Mouse (Mus musculus): ENCODE measurements around the gene Cntnap2. TPM values are rescaled to one million over a fixed set of nuclear protein-coding genes. Genes with fewer than 3 reads are reported as not detected.

Gene Cntnap2
- polyA plus RNA-seq, 1 experiment from 2014 or later = 99.3 TPM

- Histone ChIP-seq H3K4me1 (ENCODE audit: control insufficient read depth, insufficient read depth, low read length) (no peaks in the 10 kb centered on the region), H3K9me3 (ENCODE audit: control insufficient read depth, low read length) (no peaks in the 10 kb centered on the region), H3K4me2 (ENCODE audit: low read depth, low read length) (no peak overlapping the region), H3K9ac (replicated peaks; ENCODE audit: low read depth, low read length) (no peak overlapping the region), H3K27me3 (ENCODE audit: control insufficient read depth, insufficient read depth, low read length) (no peaks in the 10 kb centered on the region), H3K27ac (ENCODE audit: low read depth, low read length) (no peak overlapping the region), H3K36me3 (ENCODE audit: control insufficient read depth, insufficient read depth, low read length) (no peaks in the 10 kb centered on the region), H3K4me3 (ENCODE audit: low read depth, low read length) (no peak overlapping the region)
- peak; percentile 72; the same call in 1 of the 2 replicates for ATAC-seq (ENCODE audit: low read depth)
These were observed 2232.8 kb downstream of the Cntnap2 start for GRCm38 (mm10) chr6:47291973-47292372.

GRCm38 (mm10) chr6:47292437-47292836 is 2233.3 kb downstream of the Cntnap2 start:
- H3K27me3 ChIP-seq (ENCODE audit: control insufficient read depth, insufficient read depth, low read length) = no peaks in the 10 kb centered on the region
- no peaks in the 10 kb centered on the region for H3K36me3 ChIP-seq (ENCODE audit: control insufficient read depth, insufficient read depth, low read length)
- no peak for ATAC-seq (ENCODE audit: low read depth)
- no peak overlapping the region for H3K4me3 ChIP-seq (ENCODE audit: low read depth, low read length)
- no peaks in the 10 kb centered on the region for H3K9me3 ChIP-seq (ENCODE audit: control insufficient read depth, low read length)
- no peak overlapping the region for H3K4me2 ChIP-seq (ENCODE audit: low read depth, low read length)
- H3K27ac ChIP-seq (ENCODE audit: low read depth, low read length) = no peak overlapping the region
- 69% methylated on average over 3 of the region's 3 CpGs for WGBS
- H3K4me1 ChIP-seq (ENCODE audit: control insufficient read depth, insufficient read depth, low read length) = no peaks in the 10 kb centered on the region
- H3K9ac ChIP-seq (replicated peaks; ENCODE audit: low read depth, low read length) = no peak overlapping the region

- Histone ChIP-seq H3K36me3 (ENCODE audit: control insufficient read depth, insufficient read depth, low read length) (no peaks in the 10 kb centered on the region), H3K4me2 (ENCODE audit: low read depth, low read length) (no peak overlapping the region), H3K9me3 (ENCODE audit: control insufficient read depth, low read length) (no peaks in the 10 kb centered on the region), H3K4me3 (ENCODE audit: low read depth, low read length) (no peak overlapping the region), H3K27me3 (ENCODE audit: control insufficient read depth, insufficient read depth, low read length) (no peaks in the 10 kb centered on the region), H3K4me1 (ENCODE audit: control insufficient read depth, insufficient read depth, low read length) (no peaks in the 10 kb centered on the region), H3K27ac (ENCODE audit: low read depth, low read length) (no peak overlapping the region), H3K9ac (replicated peaks; ENCODE audit: low read depth, low read length) (no peak overlapping the region)
- 54% methylated on average over 1 of the region's 1 CpGs for WGBS
- no peak for ATAC-seq (ENCODE audit: low read depth)
These were observed 2235.3 kb downstream of the Cntnap2 start for GRCm38 (mm10) chr6:47294433-47294832.

- Histone ChIP-seq H3K4me2 (ENCODE audit: low read depth, low read length) (no peak overlapping the region), H3K27ac (ENCODE audit: low read depth, low read length) (no peak overlapping the region), H3K9me3 (ENCODE audit: control insufficient read depth, low read length) (no peaks in the 10 kb centered on the region), H3K4me1 (ENCODE audit: control insufficient read depth, insufficient read depth, low read length) (0 out of 2 replicates have a peak, but pooled peaks cover 8% of the 10 kb centered on the region), H3K9ac (replicated peaks; ENCODE audit: low read depth, low read length) (no peak overlapping the region), H3K4me3 (ENCODE audit: low read depth, low read length) (no peak overlapping the region), H3K36me3 (ENCODE audit: control insufficient read depth, insufficient read depth, low read length) (no peaks in the 10 kb centered on the region), H3K27me3 (ENCODE audit: control insufficient read depth, insufficient read depth, low read length) (no peaks in the 10 kb centered on the region)
- no peak for ATAC-seq (ENCODE audit: low read depth)
- WGBS = 74% methylated on average over 11 of the region's 11 CpGs
These were observed 2245.8 kb downstream of the Cntnap2 start for GRCm38 (mm10) chr6:47304848-47305490.

- 58% methylated on average over 8 of the region's 8 CpGs for WGBS
- H3K9me3 ChIP-seq (ENCODE audit: control insufficient read depth, low read length) = no peaks in the 10 kb centered on the region
- H3K4me2 ChIP-seq (ENCODE audit: low read depth, low read length) = no peak overlapping the region
- H3K27ac ChIP-seq (ENCODE audit: low read depth, low read length) = no peak overlapping the region; the same call in 1 of the 2 replicates
- no peaks in the 10 kb centered on the region for H3K36me3 ChIP-seq (ENCODE audit: control insufficient read depth, insufficient read depth, low read length)
- no peak overlapping the region for H3K4me3 ChIP-seq (ENCODE audit: low read depth, low read length)
- 0 out of 2 replicates have a peak, but pooled peaks cover 8% of the 10 kb centered on the region for H3K4me1 ChIP-seq (ENCODE audit: control insufficient read depth, insufficient read depth, low read length)
- no peak for ATAC-seq (ENCODE audit: low read depth)
- H3K27me3 ChIP-seq (ENCODE audit: control insufficient read depth, insufficient read depth, low read length) = no peaks in the 10 kb centered on the region
- no peak overlapping the region for H3K9ac ChIP-seq (replicated peaks; ENCODE audit: low read depth, low read length)
These were observed 2247.1 kb downstream of the Cntnap2 start for GRCm38 (mm10) chr6:47306065-47306798.

- Histone ChIP-seq H3K4me2 (ENCODE audit: low read depth, low read length) (0 out of 2 replicates have a peak overlapping the region, but pooled peaks have one; percentile 3), H3K9me3 (ENCODE audit: control insufficient read depth, low read length) (no peaks in the 10 kb centered on the region), H3K27ac (ENCODE audit: low read depth, low read length) (peak overlapping the region; percentile 52), H3K4me3 (ENCODE audit: low read depth, low read length) (no peak overlapping the region), H3K36me3 (ENCODE audit: control insufficient read depth, insufficient read depth, low read length) (no peaks in the 10 kb centered on the region), H3K4me1 (ENCODE audit: control insufficient read depth, insufficient read depth, low read length) (0 out of 2 replicates have a peak, but pooled peaks cover 8% of the 10 kb centered on the region), H3K9ac (replicated peaks; ENCODE audit: low read depth, low read length) (no peak overlapping the region), H3K27me3 (ENCODE audit: control insufficient read depth, insufficient read depth, low read length) (no peaks in the 10 kb centered on the region)
- WGBS = 44% methylated on average over 12 of the region's 12 CpGs
- ATAC-seq (ENCODE audit: low read depth) = peak; percentile 69; the same call in 1 of the 2 replicates
These were observed 2247.8 kb downstream of the Cntnap2 start for GRCm38 (mm10) chr6:47306954-47307353.

- Histone ChIP-seq H3K9me3 (ENCODE audit: control insufficient read depth, low read length) (no peaks in the 10 kb centered on the region), H3K4me2 (ENCODE audit: low read depth, low read length) (peak overlapping the region; percentile 14; the same call in 1 of the 2 replicates), H3K27ac (ENCODE audit: low read depth, low read length) (no peak overlapping the region), H3K9ac (replicated peaks; ENCODE audit: low read depth, low read length) (no peak overlapping the region), H3K27me3 (ENCODE audit: control insufficient read depth, insufficient read depth, low read length) (no peaks in the 10 kb centered on the region), H3K4me3 (ENCODE audit: low read depth, low read length) (no peak overlapping the region; the same call in 1 of the 2 replicates), H3K4me1 (ENCODE audit: control insufficient read depth, insufficient read depth, low read length) (no peaks in the 10 kb centered on the region), H3K36me3 (ENCODE audit: control insufficient read depth, insufficient read depth, low read length) (no peaks in the 10 kb centered on the region)
- ATAC-seq (ENCODE audit: low read depth) = 0 out of 2 replicates have a peak, but pooled peaks have one; percentile 10
- 62% methylated on average over 15 of the region's 15 CpGs for WGBS
These were observed 2255.6 kb downstream of the Cntnap2 start for GRCm38 (mm10) chr6:47314507-47315334.

GRCm38 (mm10) chr6:47315454-47315853 is 2256.3 kb downstream of the Cntnap2 start:
- Histone ChIP-seq H3K4me1 (ENCODE audit: control insufficient read depth, insufficient read depth, low read length) (no peaks in the 10 kb centered on the region), H3K36me3 (ENCODE audit: control insufficient read depth, insufficient read depth, low read length) (no peaks in the 10 kb centered on the region), H3K27ac (ENCODE audit: low read depth, low read length) (no peak overlapping the region), H3K9ac (replicated peaks; ENCODE audit: low read depth, low read length) (no peak overlapping the region), H3K27me3 (ENCODE audit: control insufficient read depth, insufficient read depth, low read length) (no peaks in the 10 kb centered on the region), H3K4me3 (ENCODE audit: low read depth, low read length) (no peak overlapping the region), H3K9me3 (ENCODE audit: control insufficient read depth, low read length) (no peaks in the 10 kb centered on the region), H3K4me2 (ENCODE audit: low read depth, low read length) (no peak overlapping the region)
- 92% methylated on average over 2 of the region's 2 CpGs for WGBS
- no peak for ATAC-seq (ENCODE audit: low read depth)

Measured in neural tube, embryonic 14.5 days (tissue).